Mouse (Mus musculus) bone marrow, adult 2 months (tissue): Measurements from ENCODE around the gene Sox6. TPM values are rescaled to one million over a fixed set of nuclear protein-coding genes. Genes with fewer than 3 reads are reported as not detected.

ENCODE experiments used
- H3K27ac ChIP-seq: fragments of 200-500 bp; 2 replicates; pipeline ENCODE4 v1.5.1; 2012; ENCODE audit warnings: low read depth, mild to moderate bottlenecking, control low read depth, inconsistent platforms, low read length; ENCODE audit not compliant: control insufficient read depth, poor library complexity, insufficient read depth
- H3K4me1 ChIP-seq: fragments of 200-500 bp; 2 replicates; pipeline ENCODE4 v1.6.1; 2011; ENCODE audit warnings: low read length; ENCODE audit not compliant: control insufficient read depth, insufficient read depth
- H3K4me3 ChIP-seq: fragments of 200-500 bp; replicated peaks from 2 replicates; pipeline ENCODE3; 2011; ENCODE audit warnings: mild to moderate bottlenecking, low read depth, low read length, control low read depth; ENCODE audit not compliant: control insufficient read depth
- CTCF ChIP-seq: fragments of 200-500 bp; IDR thresholded peaks from 2 replicates; pipeline ENCODE4 v1.5.1; 2011; ENCODE audit warnings: low read length, control low read depth; ENCODE audit not compliant: control insufficient read depth, insufficient read depth
- POLR2A ChIP-seq: fragments of 200-500 bp; IDR thresholded peaks from 2 replicates; pipeline ENCODE4 v1.6.1; 2011; ENCODE audit warnings: low read depth, mild to moderate bottlenecking, control low read depth, low read length, borderline replicate concordance; ENCODE audit not compliant: control insufficient read depth
- WGBS: fragments of 180-500 bp; shearing (Covaris S2); methylation state at CpG from one replicate; pipeline ENCODE4 v1.1.7; 2018; 5-methylcytosine and 5-hydroxymethylcytosine counted together
- polyA plus RNA-seq: library from polyadenylated mRNA; stranded (reverse); fragments of >200 nt; gene quantifications from 2 replicates; pipeline ENCODE4 v1.2.4, GENCODE M21; 2011; ENCODE audit warnings: low replicate concordance; ENCODE audit not compliant: missing spikeins, insufficient read depth, insufficient read length

Sox6 gene
- polyA plus RNA-seq, 1 experiment = 33.0 TPM

- TF ChIP-seq POLR2A (no peak), CTCF (no peak)
- 72% methylated on average over 4 of the region's 4 CpGs for WGBS
- H3K4me3 ChIP-seq = no peak overlapping the region
- no peak overlapping the region for H3K27ac ChIP-seq
- no peaks in the 10 kb centered on the region for H3K4me1 ChIP-seq
These were observed 492.8 kb downstream of the Sox6 start for GRCm38 (mm10) chr7:115545585-115546374.

GRCm38 (mm10) chr7:115543596-115543995 lies 495.0 kb downstream of the Sox6 start:
- Histone ChIP-seq H3K27ac (no peak overlapping the region), H3K4me1 (no peaks in the 10 kb centered on the region), H3K4me3 (no peak overlapping the region)
- TF ChIP-seq POLR2A (no peak), CTCF (no peak)
- WGBS = 84% methylated on average over 4 of the region's 4 CpGs

DNA sequence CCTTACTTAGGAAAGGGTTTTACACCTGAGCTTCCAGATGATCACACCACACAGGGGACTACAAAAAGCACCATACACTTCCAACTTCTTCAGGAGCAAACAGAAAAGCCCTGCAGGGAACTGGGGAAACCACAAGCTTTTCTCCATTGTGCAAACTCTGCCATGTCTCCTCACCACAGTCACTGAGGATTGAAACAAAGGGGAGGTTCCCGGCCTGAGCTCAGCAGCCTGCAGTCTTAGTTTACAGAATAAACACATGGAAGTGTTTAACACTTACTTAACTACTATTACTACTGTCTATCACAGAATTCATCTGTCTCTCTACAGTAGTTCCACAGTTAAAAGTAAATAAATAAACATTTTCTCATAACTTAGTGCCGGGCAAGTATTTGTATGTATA lies 498.3 kb downstream of the Sox6 start:
- TF ChIP-seq CTCF (no peak), POLR2A (no peak)
- Histone ChIP-seq H3K27ac (no peak overlapping the region), H3K4me3 (no peak overlapping the region), H3K4me1 (no peaks in the 10 kb centered on the region)
- WGBS = 35% methylated on average over 2 of the region's 2 CpGs

DNA sequence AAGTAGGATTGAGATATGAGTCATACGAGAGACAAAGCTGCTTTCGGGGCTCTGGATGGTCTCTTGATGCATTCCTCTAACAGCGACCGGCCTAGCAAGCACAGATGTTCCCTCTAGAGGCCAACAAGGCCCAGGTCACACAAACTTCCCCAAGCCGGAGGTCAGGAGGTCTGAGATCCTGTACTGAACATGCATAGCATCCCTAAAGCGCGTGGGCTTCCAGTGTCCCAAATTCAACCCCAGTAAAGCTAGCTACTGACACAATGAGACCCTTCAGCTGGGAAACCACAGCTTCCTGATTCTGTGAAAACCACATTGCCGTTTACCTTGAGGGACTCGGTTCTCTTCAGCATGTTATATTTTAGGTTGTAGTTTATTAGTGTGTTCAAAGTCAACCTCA lies 499.6 kb downstream of the Sox6 start:
- Histone ChIP-seq H3K4me1 (no peaks in the 10 kb centered on the region), H3K4me3 (no peak overlapping the region), H3K27ac (no peak overlapping the region)
- TF ChIP-seq POLR2A = no peak
- no peak for TF ChIP-seq CTCF
- WGBS = 11% methylated on average over 9 of the region's 9 CpGs

- H3K27ac ChIP-seq = no peak overlapping the region
- TF ChIP-seq CTCF (no peak), POLR2A (no peak)
- 92% methylated on average over 3 of the region's 3 CpGs for WGBS
- no peaks in the 10 kb centered on the region for H3K4me1 ChIP-seq
- H3K4me3 ChIP-seq = no peak overlapping the region
These were observed 501.0 kb downstream of the Sox6 start for GRCm38 (mm10) chr7:115537636-115538035.

- H3K4me1 ChIP-seq = no peaks in the 10 kb centered on the region
- no peak overlapping the region for H3K27ac ChIP-seq
- 74% methylated on average over 3 of the region's 3 CpGs for WGBS
- TF ChIP-seq CTCF (no peak), POLR2A (no peak)
- no peak overlapping the region for H3K4me3 ChIP-seq
These were observed 502.1 kb downstream of the Sox6 start for GRCm38 (mm10) chr7:115536521-115536920.

GRCm38 (mm10) chr7:115531875-115532274 lies 506.7 kb downstream of the Sox6 start:
- Histone ChIP-seq H3K4me1 (no peaks in the 10 kb centered on the region), H3K27ac (no peak overlapping the region), H3K4me3 (no peak overlapping the region)
- WGBS = 78% methylated on average over 1 of the region's 1 CpGs
- TF ChIP-seq CTCF = no peak
- TF ChIP-seq POLR2A = no peak

- 0% methylated on average over 2 of the region's 2 CpGs for WGBS
- H3K27ac ChIP-seq = no peak overlapping the region
- H3K4me3 ChIP-seq = no peak overlapping the region
- TF ChIP-seq CTCF = no peak
- no peak for TF ChIP-seq POLR2A
- H3K4me1 ChIP-seq = no peaks in the 10 kb centered on the region
These were observed 507.4 kb downstream of the Sox6 start for GRCm38 (mm10) chr7:115531217-115531616.

- TF ChIP-seq POLR2A (no peak), CTCF (no peak)
- H3K27ac ChIP-seq = no peak overlapping the region
- WGBS = 85% methylated on average over 1 of the region's 1 CpGs
These were observed 520.9 kb downstream of the Sox6 start for GRCm38 (mm10) chr7:115517701-115518100.

More at GRCm38 (mm10) chr7:115517701-115518100, 520.9 kb downstream of the Sox6 start:
- Histone ChIP-seq H3K4me3 (no peak overlapping the region), H3K4me1 (no peaks in the 10 kb centered on the region)
